Mouse (Mus musculus) liver, embryonic 16.5 days (tissue): ENCODE results near the gene Il3. TPM values are rescaled to one million over a fixed set of nuclear protein-coding genes. Genes with fewer than 3 reads are reported as not detected.

Experiments
- ATAC-seq: fragments of 200-750 bp; cut with Nextera tagmentation; 2 replicates; pipeline ENCODE4 v1.8.0; 2017; ENCODE audit warnings: low read depth, mild to moderate bottlenecking, moderate number of reproducible peaks, moderate library complexity
- H3K27ac ChIP-seq: fragments of 300-500 bp; sonication (generic); 2 replicates; pipeline ENCODE4 v1.5.1; 2014; ENCODE audit warnings: mild to moderate bottlenecking, low read length
- H3K27me3 ChIP-seq: fragments of 300-500 bp; sonication (generic); 2 replicates; pipeline ENCODE4 v1.6.1; 2014; ENCODE audit warnings: low read depth, low read length, mixed read lengths; ENCODE audit not compliant: control insufficient read depth, insufficient read depth
- H3K36me3 ChIP-seq: fragments of 300-500 bp; sonication (generic); 2 replicates; pipeline ENCODE4 v1.6.1; 2014; ENCODE audit warnings: mild to moderate bottlenecking; ENCODE audit not compliant: control insufficient read depth, insufficient read depth
- H3K4me1 ChIP-seq: fragments of 300-500 bp; sonication (generic); 2 replicates; pipeline ENCODE4 v1.6.1; 2014; ENCODE audit warnings: low read depth, low read length, mixed read lengths; ENCODE audit not compliant: control insufficient read depth
- H3K4me2 ChIP-seq: fragments of 300-500 bp; sonication (generic); 2 replicates; pipeline ENCODE4 v1.6.1; 2014; ENCODE audit warnings: low read depth, low read length, mixed read lengths
- H3K4me3 ChIP-seq: fragments of 300-500 bp; sonication (generic); 2 replicates; pipeline ENCODE4 v1.5.1; 2014; ENCODE audit warnings: low read depth, mild to moderate bottlenecking, low read length
- H3K9ac ChIP-seq: fragments of 300-500 bp; sonication (generic); 2 replicates; pipeline ENCODE4 v1.6.1; 2014; ENCODE audit warnings: low read depth, low read length
- H3K9me3 ChIP-seq: fragments of 300-500 bp; sonication (generic); replicated peaks from 2 replicates; pipeline ENCODE4 v1.6.1; 2016; ENCODE audit warnings: low read length; ENCODE audit not compliant: control insufficient read depth
- WGBS: fragments of 180-500 bp; shearing (Covaris S2); extraction: QIAGEN DNeasy Blood & Tissue Kit; methylation state at CpG from one replicate; pipeline ENCODE4 v1.1.7; 2014; ENCODE audit not compliant: insufficient replicate concordance; 5-methylcytosine and 5-hydroxymethylcytosine counted together
- polyA plus RNA-seq: library from polyadenylated mRNA; unstranded; fragments of >200 nt; fragmentation: Nextera tagmentation; extraction: Ambion mirVana; gene quantifications from 2 replicates; pipeline ENCODE4 v1.2.1, GENCODE M21; 2015

Gene Il3
- polyA plus RNA-seq, 1 experiment from 2014 or later, result not detected

GRCm38 (mm10) chr11:54295971-54296370 is 28.9 kb upstream of the Il3 start:
- Histone ChIP-seq H3K36me3 (no peaks in the 10 kb centered on the region), H3K4me1 (no peaks in the 10 kb centered on the region), H3K4me3 (no peak overlapping the region), H3K27me3 (no peaks in the 10 kb centered on the region), H3K9me3 (no peaks in the 10 kb centered on the region), H3K9ac (no peak overlapping the region), H3K4me2 (no peak overlapping the region), H3K27ac (no peak overlapping the region)
- no peak for ATAC-seq
- 55% methylated on average over 4 of the region's 4 CpGs for WGBS

- no peak for ATAC-seq
- no peak overlapping the region for H3K4me3 ChIP-seq
- H3K27ac ChIP-seq, result no peak overlapping the region
- no peaks in the 10 kb centered on the region for H3K4me1 ChIP-seq
- H3K27me3 ChIP-seq, result no peaks in the 10 kb centered on the region
- 54% methylated on average over 12 of the region's 12 CpGs for WGBS
- no peaks in the 10 kb centered on the region for H3K36me3 ChIP-seq
- no peaks in the 10 kb centered on the region for H3K9me3 ChIP-seq
- no peak overlapping the region for H3K9ac ChIP-seq
- no peak overlapping the region for H3K4me2 ChIP-seq
Observed at GRCm38 (mm10) chr11:54293980-54294807, 27.1 kb upstream of the Il3 start.

DNA sequence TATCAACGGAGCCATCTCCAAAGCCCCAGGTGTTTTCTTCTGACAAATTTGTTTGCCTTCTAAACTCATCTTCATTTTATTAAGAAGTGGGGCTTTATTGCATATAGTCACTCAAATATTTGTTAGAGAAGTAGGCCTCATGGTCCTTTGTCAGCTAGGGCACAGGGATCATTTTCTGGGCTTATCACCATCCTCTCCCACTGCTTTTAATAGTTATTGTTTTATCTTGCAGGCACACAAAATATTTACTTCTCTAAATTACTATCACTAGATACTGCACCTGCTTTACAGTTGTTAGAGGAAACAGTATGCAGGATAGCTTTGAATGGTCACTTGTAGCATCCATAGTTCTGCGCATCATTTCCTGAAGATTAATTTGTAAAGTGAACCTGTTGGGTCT is 25.1 kb upstream of the Il3 start:
- H3K4me1 ChIP-seq, result no peaks in the 10 kb centered on the region
- H3K9ac ChIP-seq, result no peak overlapping the region
- no peak for ATAC-seq
- no peaks in the 10 kb centered on the region for H3K36me3 ChIP-seq
- H3K4me3 ChIP-seq, result no peak overlapping the region
- no peaks in the 10 kb centered on the region for H3K9me3 ChIP-seq
- no peak overlapping the region for H3K4me2 ChIP-seq
- H3K27ac ChIP-seq, result no peak overlapping the region
- WGBS, result 62% methylated on average over 2 of the region's 2 CpGs
- no peaks in the 10 kb centered on the region for H3K27me3 ChIP-seq

GRCm38 (mm10) chr11:54287821-54288453 is 20.9 kb upstream of the Il3 start:
- Histone ChIP-seq H3K4me1 (no peaks in the 10 kb centered on the region), H3K4me2 (no peak overlapping the region), H3K36me3 (no peaks in the 10 kb centered on the region), H3K4me3 (no peak overlapping the region), H3K27ac (no peak overlapping the region), H3K9me3 (no peaks in the 10 kb centered on the region), H3K27me3 (no peaks in the 10 kb centered on the region), H3K9ac (no peak overlapping the region)
- WGBS, result 42% methylated on average over 8 of the region's 8 CpGs
- ATAC-seq, result no peak

- no peak overlapping the region for H3K4me2 ChIP-seq
- ATAC-seq, result no peak
- WGBS, result 18% methylated on average over 5 of the region's 5 CpGs
Observed at GRCm38 (mm10) chr11:54271437-54271949, 4.4 kb upstream of the Il3 start.

DNA sequence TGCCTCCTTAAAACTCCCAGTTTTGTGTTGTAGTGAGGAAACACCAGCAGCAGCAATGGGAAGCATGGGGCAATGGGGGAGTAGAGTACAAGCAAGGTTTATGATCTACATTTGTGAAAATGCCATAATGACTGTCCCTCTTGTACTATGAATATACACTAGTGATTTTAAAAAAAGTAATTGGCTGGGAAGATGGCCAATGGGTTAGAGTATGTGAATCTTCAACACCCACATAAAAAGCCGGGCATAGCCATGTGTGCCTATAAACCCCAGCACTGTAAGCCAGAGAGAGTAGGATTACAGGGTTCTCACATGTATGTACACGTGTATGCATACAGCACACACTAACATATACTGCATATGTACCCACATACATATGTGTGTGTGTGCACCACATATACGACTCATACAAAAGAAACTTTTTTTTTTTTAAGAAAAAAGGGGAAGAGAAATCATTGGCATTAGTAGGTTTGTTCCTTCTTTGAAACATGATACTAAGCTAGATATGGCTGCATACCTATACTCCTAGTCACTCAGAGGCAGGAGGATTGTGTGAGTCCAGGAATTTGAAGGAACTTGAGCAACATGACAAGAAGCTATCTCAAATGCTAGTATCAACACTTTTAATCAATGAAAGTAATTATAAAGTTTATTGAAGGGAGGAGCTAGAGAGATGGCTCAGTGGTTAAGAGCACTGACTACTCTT is 2.3 kb upstream of the Il3 start:
- Histone ChIP-seq H3K36me3 (no peaks in the 10 kb centered on the region), H3K27me3 (no peaks in the 10 kb centered on the region), H3K4me1 (no peaks in the 10 kb centered on the region), H3K9ac (no peak overlapping the region), H3K4me2 (no peak overlapping the region), H3K4me3 (no peak overlapping the region), H3K9me3 (no peaks in the 10 kb centered on the region), H3K27ac (no peak overlapping the region)
- 53% methylated on average over 3 of the region's 3 CpGs for WGBS
- ATAC-seq, result no peak

More at GRCm38 (mm10) chr11:54271437-54271949, 4.4 kb upstream of the Il3 start:
- no peaks in the 10 kb centered on the region for H3K4me1 ChIP-seq
- H3K27me3 ChIP-seq, result no peaks in the 10 kb centered on the region
- no peaks in the 10 kb centered on the region for H3K36me3 ChIP-seq
- no peak overlapping the region for H3K9ac ChIP-seq
- H3K9me3 ChIP-seq, result no peaks in the 10 kb centered on the region
- H3K4me3 ChIP-seq, result no peak overlapping the region
- no peak overlapping the region for H3K27ac ChIP-seq

DNA sequence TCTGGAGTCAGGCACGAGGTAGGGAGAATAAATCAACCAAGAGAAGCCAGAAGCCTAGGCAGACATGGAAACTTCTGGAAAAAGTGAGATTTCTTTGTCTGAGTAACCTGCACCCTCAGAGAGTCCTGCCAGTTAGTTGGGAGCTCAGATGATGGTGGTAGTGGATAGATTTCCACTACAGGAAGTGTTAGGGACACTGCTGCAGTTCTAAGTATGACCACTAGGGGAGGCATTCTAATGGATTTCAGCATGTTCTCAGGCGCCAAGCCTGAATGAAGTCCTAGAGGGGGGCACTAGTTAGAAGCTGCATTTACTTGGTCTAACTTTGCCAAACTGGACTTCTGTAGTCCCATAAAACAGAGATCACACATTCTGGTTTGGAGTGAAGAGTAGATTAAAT is 2.5 kb downstream of the Il3 start:
- Histone ChIP-seq H3K4me2 (no peak overlapping the region), H3K4me1 (no peaks in the 10 kb centered on the region), H3K9ac (no peak overlapping the region), H3K27ac (no peak overlapping the region), H3K9me3 (no peaks in the 10 kb centered on the region), H3K27me3 (no peaks in the 10 kb centered on the region), H3K36me3 (no peaks in the 10 kb centered on the region), H3K4me3 (no peak overlapping the region)
- no peak for ATAC-seq
- 37% methylated on average over 2 of the region's 2 CpGs for WGBS

DNA sequence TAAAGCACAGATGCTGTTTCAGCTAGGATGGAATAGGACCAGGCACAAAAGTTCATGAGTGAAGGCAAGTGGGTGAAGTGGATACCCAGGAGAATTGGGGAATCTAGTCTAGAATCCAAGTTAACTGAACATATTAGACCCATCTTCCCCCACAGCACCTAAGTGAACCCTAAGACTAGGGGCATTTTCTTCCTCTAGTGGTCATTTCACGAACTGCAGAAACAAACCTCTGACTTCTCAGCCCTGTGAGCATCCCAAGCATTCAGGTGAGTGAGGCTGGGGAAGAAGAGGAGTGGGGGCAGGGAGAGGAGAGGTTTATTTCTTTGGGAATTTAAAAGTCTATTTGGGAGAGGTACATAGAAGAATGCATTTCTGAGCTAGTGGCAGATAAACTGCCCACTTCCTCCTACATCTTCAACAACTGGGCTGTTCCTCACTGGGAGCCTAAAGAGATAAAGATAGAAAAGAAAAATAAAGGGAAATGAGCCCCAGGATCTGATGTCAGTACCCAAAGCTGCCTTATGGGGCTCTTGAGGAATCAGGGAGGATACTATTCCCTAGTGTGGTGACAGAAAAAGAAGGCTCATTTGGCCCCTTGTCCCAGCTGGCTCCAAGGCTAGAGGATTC is 3.6 kb downstream of the Il3 start:
- Histone ChIP-seq H3K27ac (no peak overlapping the region), H3K27me3 (no peaks in the 10 kb centered on the region), H3K9me3 (no peaks in the 10 kb centered on the region), H3K36me3 (no peaks in the 10 kb centered on the region), H3K9ac (no peak overlapping the region), H3K4me2 (no peak overlapping the region), H3K4me3 (no peak overlapping the region), H3K4me1 (no peaks in the 10 kb centered on the region)
- no peak for ATAC-seq
- 19% methylated on average over 1 of the region's 1 CpGs for WGBS
